Mouse (Mus musculus): ENCODE data around the gene Mlf2.
"Not testable (repeated sequence)": the region's sequence is repeated elsewhere in the genome, so short reads cannot be mapped to it uniquely, and the experiment has no call there.

The Mlf2 gene

DNA sequence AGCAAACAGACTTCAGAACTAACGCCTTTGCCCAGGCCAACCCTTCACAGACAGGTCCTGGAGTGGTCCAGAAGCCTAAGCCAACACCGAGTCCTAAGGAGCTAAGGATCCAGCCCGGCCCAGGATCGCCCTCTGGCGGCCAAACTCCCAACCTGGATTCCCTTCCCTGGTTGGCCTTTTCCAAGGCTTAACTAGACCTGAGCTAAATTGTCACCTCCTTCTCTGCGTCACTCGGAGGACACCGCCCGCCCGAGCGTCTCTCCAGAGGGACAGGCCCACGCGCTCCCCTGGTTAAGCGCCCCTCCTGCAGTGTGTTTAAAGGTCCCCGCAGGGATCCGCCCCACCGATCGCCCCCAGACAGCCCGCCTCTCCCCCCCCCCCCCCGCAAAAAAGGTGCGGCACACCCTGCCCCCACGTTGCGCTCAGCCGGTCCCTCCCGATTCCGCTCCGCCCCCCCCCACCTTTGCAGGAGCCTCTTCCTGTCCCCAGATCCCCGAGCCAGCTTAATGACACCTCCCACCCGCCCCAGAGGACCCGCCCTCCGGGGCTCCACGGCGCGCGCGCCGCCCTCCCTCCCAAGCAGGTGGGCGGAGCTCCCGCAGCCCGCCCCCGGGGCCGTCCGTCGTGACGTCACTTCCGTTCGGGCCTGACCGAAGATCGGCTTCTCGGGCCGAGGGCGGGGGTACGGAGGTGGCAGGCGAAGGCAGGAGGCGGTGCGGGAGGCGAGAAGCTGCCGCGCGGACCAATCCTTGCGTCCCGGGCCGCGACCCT is at the start of gene Mlf2:
TSS of gene Mlf2 (plus strand) at position 633 of the 771 bp plus-strand sequence.
- peak; percentile 99 for DNase-seq (ENCODE audit: low spot score)

DNA sequence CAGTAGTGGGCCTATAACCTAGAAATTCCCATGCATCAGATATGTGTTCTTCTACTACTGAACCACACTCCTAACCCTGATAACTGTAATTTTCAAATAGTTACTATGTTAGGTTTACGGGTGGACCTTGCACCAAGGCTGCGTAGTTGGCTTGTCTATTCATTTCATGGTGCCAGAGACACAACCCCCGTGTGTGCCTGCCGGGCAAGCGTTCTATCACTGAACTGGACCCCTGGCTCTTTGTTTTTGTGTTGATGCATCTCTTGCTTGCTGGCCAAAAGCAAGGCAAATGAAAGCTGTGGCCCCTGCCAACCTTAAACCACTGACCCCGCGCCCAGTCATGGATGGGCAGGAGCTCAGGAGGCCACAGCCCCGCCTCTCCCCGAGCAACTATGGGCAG is 49.4 kb upstream of the Mlf2 start:
- no peak for DNase-seq (ENCODE audit: low spot score)

DNA sequence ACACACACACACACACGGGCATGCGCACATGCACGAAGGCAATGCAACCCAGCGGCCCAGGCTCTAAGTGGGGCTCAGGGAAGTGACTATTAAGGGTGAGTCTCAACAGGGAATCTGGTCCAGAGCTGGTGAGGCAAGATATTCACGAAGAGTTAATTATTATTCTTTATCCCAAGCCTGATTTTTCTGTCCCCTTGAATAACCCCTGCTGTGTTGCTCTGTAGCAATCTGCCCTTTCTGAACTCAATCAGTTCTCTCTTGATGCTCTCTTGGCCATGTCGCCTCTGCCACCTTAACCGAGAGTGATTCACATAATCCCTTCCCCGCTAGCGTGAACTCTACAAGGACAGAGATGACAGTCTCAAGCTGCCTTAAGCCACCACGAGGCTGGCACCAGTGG is 47.8 kb upstream of the Mlf2 start:
- DNase-seq (ENCODE audit: low spot score), result no peak

- peak; percentile 28 for DNase-seq (ENCODE audit: low spot score)
Observed at GRCm38 (mm10) chr6:124884714-124885500, 46.3 kb upstream of the Mlf2 start.

GRCm38 (mm10) chr6:124885956-124886381 is 45.2 kb upstream of the Mlf2 start:
- no peak for DNase-seq (ENCODE audit: low spot score)

DNA sequence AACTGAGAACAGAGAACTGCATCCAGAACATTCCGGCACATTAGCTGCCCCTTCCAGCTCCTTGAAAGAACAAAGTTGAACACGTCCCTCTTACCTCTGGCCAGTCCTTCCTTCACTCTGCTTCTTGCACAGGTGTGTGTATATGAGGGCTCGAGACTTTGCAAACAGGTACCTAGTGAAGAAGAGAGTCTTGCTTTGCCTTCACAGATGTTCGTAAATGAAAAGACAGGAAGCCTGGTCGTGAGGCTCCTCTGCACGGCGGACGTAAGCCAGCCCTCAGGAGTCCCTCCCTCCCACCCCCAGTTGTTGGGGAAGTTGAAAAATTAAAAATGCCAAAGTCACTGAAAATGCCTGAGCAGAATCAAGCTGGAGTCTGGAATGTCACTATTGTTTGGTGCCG is 43.2 kb upstream of the Mlf2 start, which contains the start of gene Cd4:
TSS of gene Cd4 (minus strand) at position 236 of the 400 bp plus-strand sequence.
- no peak for DNase-seq (ENCODE audit: low spot score)

GRCm38 (mm10) chr6:124888555-124889125 is 42.5 kb upstream of the Mlf2 start:
- DNase-seq (ENCODE audit: low spot score), result no peak

DNA sequence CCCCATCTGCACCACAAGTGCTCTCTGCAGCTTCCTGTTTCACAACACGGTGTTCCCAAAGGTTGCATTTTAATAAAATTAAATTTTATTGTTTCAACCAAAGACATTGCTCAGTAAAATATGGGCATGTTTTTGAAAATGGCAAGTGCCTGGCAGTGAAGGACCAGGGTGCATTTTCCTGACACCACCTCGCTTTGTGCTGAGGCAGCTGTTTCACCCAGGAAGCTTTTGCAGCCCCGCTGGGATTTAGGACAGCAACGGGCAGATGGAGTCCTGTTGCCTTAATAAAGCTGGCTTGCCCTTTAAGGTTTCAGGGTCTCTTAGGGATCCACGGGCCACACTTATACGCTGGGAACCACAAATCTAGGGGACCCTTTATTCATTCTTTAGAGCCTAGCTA is 40.2 kb upstream of the Mlf2 start:
- no peak for DNase-seq (ENCODE audit: low spot score)

- DNase-seq (ENCODE audit: low spot score), result not testable (repeated sequence)
Observed at GRCm38 (mm10) chr6:124894113-124894512, 37.1 kb upstream of the Mlf2 start.

DNA sequence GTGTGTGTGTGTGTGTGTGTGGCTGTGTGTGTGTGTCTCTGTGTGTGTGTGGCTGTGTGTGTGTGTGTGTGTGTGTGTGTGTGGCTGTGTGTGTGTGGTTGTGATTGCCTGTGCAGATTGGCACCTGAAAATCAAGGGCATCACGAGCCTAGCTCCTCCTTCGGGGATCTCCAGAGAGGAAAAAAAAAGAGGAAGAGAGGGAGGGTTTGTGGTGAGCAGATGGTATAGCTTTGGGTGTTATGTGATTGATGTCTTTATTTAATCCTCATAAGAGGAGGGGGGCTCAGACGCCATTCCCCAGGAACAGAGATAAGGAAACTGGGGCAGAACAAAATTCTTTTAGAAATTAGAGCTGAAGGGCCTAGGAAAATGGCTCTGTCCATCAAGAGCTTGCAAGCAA is 32.8 kb upstream of the Mlf2 start:
- DNase-seq (ENCODE audit: low spot score), result no peak

- no peak for DNase-seq (ENCODE audit: low spot score)
Observed at GRCm38 (mm10) chr6:124900056-124900800, 31.0 kb upstream of the Mlf2 start.

DNA sequence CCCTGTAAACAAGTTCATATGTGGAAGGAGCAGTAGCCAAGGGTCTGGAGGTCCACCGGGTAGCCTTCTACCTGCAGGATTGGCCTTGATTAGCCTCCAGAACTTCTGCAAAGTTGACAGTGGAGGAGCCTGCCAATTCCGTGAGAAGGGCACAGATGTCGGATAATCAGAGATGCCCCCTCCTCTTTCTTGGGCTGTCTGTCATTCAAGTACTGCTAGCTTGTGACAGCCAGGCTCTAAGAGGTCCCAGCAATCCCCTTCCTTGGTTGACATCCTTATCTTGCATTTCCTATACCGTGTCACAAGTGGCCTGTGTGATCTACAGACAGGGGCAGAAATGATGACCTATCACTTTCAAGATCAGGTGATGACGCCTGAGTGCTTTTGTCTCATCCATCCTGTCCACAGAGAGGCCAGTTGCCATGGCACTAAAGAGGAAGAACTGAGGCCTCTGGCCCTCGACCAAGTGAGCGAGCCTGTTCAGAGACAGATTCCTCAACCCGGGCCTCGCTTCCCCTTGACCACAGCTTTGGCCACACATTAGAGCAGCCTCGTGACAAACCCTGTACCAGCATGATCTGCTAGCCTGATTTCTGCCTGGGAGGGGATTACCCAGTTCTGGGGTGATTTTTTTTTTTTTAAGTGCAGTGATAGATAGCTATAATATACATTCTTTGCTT is 30.2 kb upstream of the Mlf2 start:
- DNase-seq (ENCODE audit: low spot score), result no peak

- DNase-seq (ENCODE audit: low spot score), result no peak
Observed at GRCm38 (mm10) chr6:124901851-124902250, 29.3 kb upstream of the Mlf2 start.

GRCm38 (mm10) chr6:124903580-124904151 is 27.5 kb upstream of the Mlf2 start:
- DNase-seq (ENCODE audit: low spot score), result peak; percentile 94

- DNase-seq (ENCODE audit: low spot score), result peak; percentile 55
Observed at GRCm38 (mm10) chr6:124904161-124904981, 26.8 kb upstream of the Mlf2 start.

- no peak for DNase-seq (ENCODE audit: low spot score)
Observed at GRCm38 (mm10) chr6:124904991-124905860, 26.0 kb upstream of the Mlf2 start.

GRCm38 (mm10) chr6:124907767-124908166 is 23.4 kb upstream of the Mlf2 start:
- DNase-seq (ENCODE audit: low spot score), result no peak

GRCm38 (mm10) chr6:124910032-124910431 is 21.2 kb upstream of the Mlf2 start:
- no peak for DNase-seq (ENCODE audit: low spot score)

- no peak for DNase-seq (ENCODE audit: low spot score)
Observed at GRCm38 (mm10) chr6:124911533-124912218, 19.5 kb upstream of the Mlf2 start, which contains the start of gene Lag3. Gene Lag3, minus strand, starts transcription at chr6:124911705.
